Mouse (Mus musculus) left cerebral cortex, postnatal 10 days (tissue): ENCODE results near the gene Tbx3. TPM values are rescaled to one million over a fixed set of nuclear protein-coding genes. Genes with fewer than 3 reads are reported as not detected.
A peak's percentile ranks its signal among the peaks of the same experiment; 100 is the strongest.

Source experiments
- DNase-seq, 2 experiments: peaks; one replicate each; pipeline ENCODE4 v3.0.0; 2021 to 2022; ENCODE audit warnings: low spot score in 2 of 2, mixed read lengths in 1 of 2; ENCODE audit errors: extremely low spot score in 1 of 2
- intact Hi-C: fragments of 180-260 bp; cut with DNase I; formaldehyde crosslinking; loops from one replicate; pipeline ENCODE4 v1.15.1; 2025
- total RNA-seq, 2 experiments: library from RNA; stranded (reverse); gene quantifications; 2 replicates each; pipeline ENCODE4 v1.2.3; 2021

The Tbx3 gene
- total RNA-seq, 2 experiments from 2014 or later, result 3.0 to 5.1 TPM

- DNase-seq, result no peak
- intact Hi-C loops, result no loop called here
Measured at GRCm38 (mm10) chr5:119659041-119659440, 11.4 kb upstream of the Tbx3 start.

GRCm38 (mm10) chr5:119660526-119661410, 9.7 kb upstream of the Tbx3 start:
- intact Hi-C loops, result loop anchor here (5.0 kb wide), 1 partner anchor 142 kb away; no protein-coding TSS in a partner anchor

GRCm38 (mm10) chr5:119661474-119661873, 9.0 kb upstream of the Tbx3 start:
- DNase-seq, result no peak
- intact Hi-C loops, result loop anchor here (5.0 kb wide), 1 partner anchor 141 kb away; no protein-coding TSS in a partner anchor

More at GRCm38 (mm10) chr5:119660526-119661410, 9.7 kb upstream of the Tbx3 start:
- no peak for DNase-seq

GRCm38 (mm10) chr5:119662326-119662725, 8.1 kb upstream of the Tbx3 start:
- DNase-seq, result no peak
- intact Hi-C loops, result loop anchor here (5.0 kb wide), 1 partner anchor 140 kb away; no protein-coding TSS in a partner anchor

GRCm38 (mm10) chr5:119662731-119663130, 7.7 kb upstream of the Tbx3 start:
- intact Hi-C loops, result loop anchor here (5.0 kb wide), 1 partner anchor 140 kb away; no protein-coding TSS in a partner anchor
- no peak for DNase-seq

GRCm38 (mm10) chr5:119663241-119663640, 7.2 kb upstream of the Tbx3 start:
- DNase-seq, result no peak
- intact Hi-C loops, result loop anchor here (5.0 kb wide), 1 partner anchor 139 kb away; no protein-coding TSS in a partner anchor

- intact Hi-C loops, result loop anchor here (5.0 kb wide), 1 partner anchor 139 kb away; no protein-coding TSS in a partner anchor
- no peak for DNase-seq
Measured at GRCm38 (mm10) chr5:119663747-119664146, 6.7 kb upstream of the Tbx3 start.

GRCm38 (mm10) chr5:119665739-119666138, 4.7 kb upstream of the Tbx3 start:
- intact Hi-C loops, result no loop called here
- no peak for DNase-seq

GRCm38 (mm10) chr5:119667356-119667940, 3.0 kb upstream of the Tbx3 start:
- intact Hi-C loops, result no loop called here

GRCm38 (mm10) chr5:119668191-119668912, 2.1 kb upstream of the Tbx3 start:
- DNase-seq, result no peak
- intact Hi-C loops, result no loop called here

More at GRCm38 (mm10) chr5:119667356-119667940, 3.0 kb upstream of the Tbx3 start:
- DNase-seq, result no peak

- intact Hi-C loops, result no loop called here
- no peak for DNase-seq
Measured at GRCm38 (mm10) chr5:119668913-119669411, 1.5 kb upstream of the Tbx3 start.

- intact Hi-C loops, result loop anchor here (5.0 to 10.0 kb wide), 3 partner anchors 167 to 793 kb away; partner anchors contain the start of gene Lhx5
- DNase-seq, result peak in 1 of 2 experiments; percentile 44
Measured at GRCm38 (mm10) chr5:119669741-119670565, 516 bp upstream of the Tbx3 start.

- DNase-seq, result peak in 1 of 2 experiments; percentile 61
- intact Hi-C loops, result loop anchor here (5.0 to 10.0 kb wide), 3 partner anchors 166 to 794 kb away; partner anchors contain the start of gene Lhx5
Measured at GRCm38 (mm10) chr5:119671124-119671801, 794 bp downstream of the Tbx3 start.

- intact Hi-C loops, result loop anchor here (5.0 to 10.0 kb wide), 3 partner anchors 165 to 795 kb away; partner anchors contain the start of gene Lhx5
- DNase-seq, result peak in 1 of 2 experiments; percentile 37
Measured at GRCm38 (mm10) chr5:119671965-119672347, 1.5 kb downstream of the Tbx3 start.

GRCm38 (mm10) chr5:119672348-119672983, 2.0 kb downstream of the Tbx3 start:
- intact Hi-C loops, result loop anchor here (5.0 to 10.0 kb wide), 3 partner anchors 165 to 795 kb away; partner anchors contain the start of gene Lhx5
- DNase-seq, result no peak

- DNase-seq, result no peak
Measured at GRCm38 (mm10) chr5:119672984-119673600, 2.6 kb downstream of the Tbx3 start.

More at GRCm38 (mm10) chr5:119672984-119673600, 2.6 kb downstream of the Tbx3 start:
- intact Hi-C loops, result loop anchor here (5.0 to 10.0 kb wide), 3 partner anchors 164 to 796 kb away; partner anchors contain the start of gene Lhx5
